Comparison of ENCODE assay signal across 26 mouse cellular contexts in the genomic region with DNA sequence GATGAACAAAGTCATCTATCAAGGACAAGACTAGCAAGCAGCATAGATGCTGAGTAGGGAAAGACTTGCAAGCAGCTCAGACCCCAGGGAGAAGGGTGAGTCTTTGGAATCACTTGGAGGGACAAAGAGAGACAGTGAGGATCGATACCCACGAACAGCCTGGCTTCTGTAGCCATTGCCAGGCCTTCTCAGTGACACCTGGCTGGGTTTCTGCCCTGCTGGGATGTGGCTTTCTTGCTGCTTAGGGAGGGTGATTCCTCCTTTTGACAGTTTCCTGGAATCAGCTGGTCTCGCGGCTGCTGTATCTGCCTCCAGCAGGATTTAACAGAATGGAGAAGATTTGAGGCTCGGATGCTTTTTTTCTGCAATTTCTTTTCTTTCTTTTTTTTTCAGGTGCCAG.
A peak's percentile ranks its signal among the peaks of the same experiment; 100 is the strongest.
DNase-seq lines count a peak whose midpoint lies in the region; ATAC-seq and TF ChIP-seq lines count a peak whose summit lies in the region.
"Had no signal": no experiment of that assay in that cellular context is flagged by ENCODE, and none has a peak within 500 bp of the region (broad histone marks: within the 10 kb centered on the region; RNA-seq: fewer than 3 reads in every experiment).

No protein-coding gene starts in this region.

- TF ChIP-seq CTCF in forebrain, postnatal 0 days (IDR thresholded peaks at IDR 0.05; ENCODE audit: low read depth) = no peak
- TF ChIP-seq CTCF in layer of hippocampus, adult 2 months (conservative IDR thresholded peaks at IDR 0.05) = no peak

- WGBS in forebrain, postnatal 0 days = 70% methylated on average over 5 of the region's 5 CpGs
- 75% methylated on average over 5 of the region's 5 CpGs for WGBS in forebrain, embryonic 15.5 days

- H3K4me3 ChIP-seq in forebrain, postnatal 0 days (ENCODE audit: low read depth, low read length) = no peak overlapping the region
- H3K4me3 ChIP-seq in forebrain, embryonic 15.5 days = no peak overlapping the region
- H3K4me3 ChIP-seq in layer of hippocampus, adult 2 months = no peak overlapping the region
- H3K4me3 ChIP-seq: embryonic facial prominence, embryonic 13.5 days; embryonic facial prominence, embryonic 15.5 days; erythroblast, embryonic 14.5 days; forebrain, embryonic 10.5 days; forebrain, embryonic 12.5 days had no signal

- H3K36me3 ChIP-seq in forebrain, postnatal 0 days (ENCODE audit: insufficient read depth) = no peaks in the 10 kb centered on the region
- no peaks in the 10 kb centered on the region for H3K36me3 ChIP-seq in forebrain, embryonic 15.5 days
- H3K36me3 ChIP-seq: embryonic facial prominence, embryonic 13.5 days; embryonic facial prominence, embryonic 15.5 days; forebrain, embryonic 10.5 days; forebrain, embryonic 12.5 days; G1E had no signal

- ATAC-seq in forebrain, postnatal 0 days = no peak
- ATAC-seq in forebrain, embryonic 15.5 days (replicated peaks) = no peak
- ATAC-seq: activated CD4-positive, CD25-positive, alpha-beta regulatory T cell, adult 4 months; CD4-positive, CD25-positive, alpha-beta regulatory T cell, adult 4 months; forebrain, embryonic 14.5 days; Patski had no signal

- no peak overlapping the region for H3K9ac ChIP-seq in forebrain, postnatal 0 days
- no peak overlapping the region for H3K9ac ChIP-seq in forebrain, embryonic 15.5 days (replicated peaks)
- H3K9ac ChIP-seq: embryonic facial prominence, embryonic 13.5 days; embryonic facial prominence, embryonic 15.5 days; forebrain, embryonic 12.5 days had no signal

- no peak overlapping the region for H3K27ac ChIP-seq in forebrain, postnatal 0 days (ENCODE audit: low read depth, low read length)
- no peak overlapping the region for H3K27ac ChIP-seq in forebrain, embryonic 15.5 days (replicated peaks)
- H3K27ac ChIP-seq in layer of hippocampus, adult 2 months = 0 out of 2 replicates have a peak overlapping the region, but pooled peaks have one; percentile 23
- H3K27ac ChIP-seq: embryonic facial prominence, embryonic 13.5 days; embryonic facial prominence, embryonic 15.5 days; forebrain, embryonic 10.5 days; forebrain, embryonic 12.5 days had no signal

- H3K27me3 ChIP-seq in forebrain, postnatal 0 days (ENCODE audit: insufficient read depth, low read length) = no peaks in the 10 kb centered on the region
- no peaks in the 10 kb centered on the region for H3K27me3 ChIP-seq in forebrain, embryonic 15.5 days
- H3K27me3 ChIP-seq: embryonic facial prominence, embryonic 13.5 days; embryonic facial prominence, embryonic 15.5 days; forebrain, embryonic 12.5 days; Patski had no signal

- H3K4me1 ChIP-seq in forebrain, postnatal 0 days (ENCODE audit: insufficient read depth) = no peaks in the 10 kb centered on the region
- no peaks in the 10 kb centered on the region for H3K4me1 ChIP-seq in forebrain, embryonic 15.5 days
- H3K4me1 ChIP-seq: embryonic facial prominence, embryonic 13.5 days; embryonic facial prominence, embryonic 15.5 days; forebrain, embryonic 12.5 days had no signal

- no peak overlapping the region for H3K4me2 ChIP-seq in forebrain, postnatal 0 days (ENCODE audit: low read depth)
- no peak overlapping the region for H3K4me2 ChIP-seq in forebrain, embryonic 15.5 days (replicated peaks)
- H3K4me2 ChIP-seq: embryonic facial prominence, embryonic 13.5 days; embryonic facial prominence, embryonic 15.5 days; forebrain, embryonic 12.5 days had no signal

- peak; percentile 49 to 64 for DNase-seq in cerebellum, postnatal 10 days
- DNase-seq in cerebellum, adult 9-11 months = no peak
- DNase-seq in forebrain, postnatal 0 days = peak; percentile 31
- no peak for DNase-seq in layer of hippocampus, adult 2 months (ENCODE audit: low spot score in 2 of 2)
- DNase-seq in layer of hippocampus, adult 11-12 months (ENCODE audit: low spot score) = no peak
- peak; percentile 23 for DNase-seq in brain, adult 2 months (ENCODE audit: low read depth, low spot score)
- DNase-seq: adrenal gland, adult 8-10 months; adrenal gland, postnatal 14 days; adrenal gland, postnatal 36 days; B cell, adult 2 months; cerebellum, adult 11 months; cerebellum, adult 18-20 months; cerebellum, adult 9-10 months; cerebellum, postnatal 36 days; embryo, embryonic 11 days had no signal

- H3K9me3 ChIP-seq in forebrain, postnatal 0 days (ENCODE audit: low read length) = no peaks in the 10 kb centered on the region
- H3K9me3 ChIP-seq in forebrain, embryonic 15.5 days = no peaks in the 10 kb centered on the region
- H3K9me3 ChIP-seq: embryonic facial prominence, embryonic 13.5 days; embryonic facial prominence, embryonic 15.5 days; forebrain, embryonic 10.5 days; forebrain, embryonic 12.5 days had no signal

Comparison
In these comparisons a context has a peak if more than half of its experiments do, and no peak if none do; other contexts are left out.
1. DNase-seq: peak in cerebellum, postnatal 10 days (2 of 2), forebrain, postnatal 0 days (single experiment) and brain, adult 2 months (single experiment); none in cerebellum, adult 9-11 months (single experiment), layer of hippocampus, adult 2 months (0 of 2) and layer of hippocampus, adult 11-12 months (single experiment).